Mouse (Mus musculus) midbrain, embryonic 14.5 days (tissue): ENCODE measurements around the gene Dnajb14. TPM values are rescaled to one million over a fixed set of nuclear protein-coding genes. Genes with fewer than 3 reads are reported as not detected.

ENCODE experiments used
- ATAC-seq: fragments of 200-750 bp; cut with Nextera tagmentation; 2 replicates; pipeline ENCODE4 v1.8.0; 2017; ENCODE audit warnings: moderate number of reproducible peaks, moderate library complexity; ENCODE audit not compliant: low FRiP score, low TSS enrichment
- DNase-seq: peaks from one replicate; pipeline ENCODE4 v3.0.0-alpha.2; 2015
- H3K27ac ChIP-seq: fragments of 300-500 bp; sonication (generic); replicated peaks from 2 replicates; pipeline ENCODE4 v1.5.1; 2014; ENCODE audit warnings: mild to moderate bottlenecking, low read depth, low read length, moderate library complexity
- H3K27me3 ChIP-seq: fragments of 300-500 bp; sonication (generic); 2 replicates; pipeline ENCODE4 v1.6.1; 2014; ENCODE audit warnings: low read length, control low read depth, mixed read lengths; ENCODE audit not compliant: control insufficient read depth, insufficient read depth
- H3K36me3 ChIP-seq: fragments of 300-500 bp; sonication (generic); 2 replicates; pipeline ENCODE4 v1.6.1; 2014; ENCODE audit warnings: low read length, control low read depth; ENCODE audit not compliant: control insufficient read depth, insufficient read depth
- H3K4me1 ChIP-seq: fragments of 300-500 bp; sonication (generic); 2 replicates; pipeline ENCODE4 v1.6.1; 2014; ENCODE audit warnings: mild to moderate bottlenecking, antibody characterized with exemption, low read length, control low read depth; ENCODE audit not compliant: control insufficient read depth, insufficient read depth
- H3K4me2 ChIP-seq: fragments of 300-500 bp; sonication (generic); 2 replicates; pipeline ENCODE4 v1.6.1; 2014; ENCODE audit warnings: mild to moderate bottlenecking, low read length, moderate library complexity
- H3K4me3 ChIP-seq: fragments of 300-500 bp; sonication (generic); replicated peaks from 2 replicates; pipeline ENCODE4 v1.5.1; 2014; ENCODE audit warnings: low read depth, low read length
- H3K9ac ChIP-seq: fragments of 300-500 bp; sonication (generic); replicated peaks from 2 replicates; pipeline ENCODE4 v1.6.1; 2014; ENCODE audit warnings: mild to moderate bottlenecking, low read length, moderate library complexity
- H3K9me3 ChIP-seq: fragments of 300-500 bp; sonication (generic); 2 replicates; pipeline ENCODE4 v1.6.1; 2016; ENCODE audit warnings: low read length, control low read depth, mixed read lengths; ENCODE audit not compliant: control insufficient read depth
- WGBS: fragments of 180-500 bp; shearing (Covaris S2); extraction: QIAGEN DNeasy Blood & Tissue Kit; methylation state at CpG from one replicate; pipeline ENCODE4 v1.1.7; 2014; 5-methylcytosine and 5-hydroxymethylcytosine counted together
- polyA plus RNA-seq: library from polyadenylated mRNA; unstranded; fragments of >200 nt; fragmentation: Nextera tagmentation; extraction: Ambion mirVana; gene quantifications from 2 replicates; pipeline ENCODE4 v1.2.1, GENCODE M21; 2014

Dnajb14 gene
- polyA plus RNA-seq, 1 experiment from 2014 or later, result 15.8 TPM

- no peaks in the 10 kb centered on the region for H3K4me1 ChIP-seq
- H3K4me2 ChIP-seq, result no peak overlapping the region
- H3K9ac ChIP-seq, result no peak overlapping the region
- ATAC-seq, result no peak
- H3K27me3 ChIP-seq, result no peaks in the 10 kb centered on the region
- WGBS, result 83% methylated on average over 7 of the region's 7 CpGs
- no peak overlapping the region for H3K27ac ChIP-seq
- no peak for DNase-seq
- H3K9me3 ChIP-seq, result no peaks in the 10 kb centered on the region
- H3K4me3 ChIP-seq, result no peak overlapping the region
- no peaks in the 10 kb centered on the region for H3K36me3 ChIP-seq
These were observed 11.4 kb upstream of the Dnajb14 start for GRCm38 (mm10) chr3:137856061-137856460.

DNA sequence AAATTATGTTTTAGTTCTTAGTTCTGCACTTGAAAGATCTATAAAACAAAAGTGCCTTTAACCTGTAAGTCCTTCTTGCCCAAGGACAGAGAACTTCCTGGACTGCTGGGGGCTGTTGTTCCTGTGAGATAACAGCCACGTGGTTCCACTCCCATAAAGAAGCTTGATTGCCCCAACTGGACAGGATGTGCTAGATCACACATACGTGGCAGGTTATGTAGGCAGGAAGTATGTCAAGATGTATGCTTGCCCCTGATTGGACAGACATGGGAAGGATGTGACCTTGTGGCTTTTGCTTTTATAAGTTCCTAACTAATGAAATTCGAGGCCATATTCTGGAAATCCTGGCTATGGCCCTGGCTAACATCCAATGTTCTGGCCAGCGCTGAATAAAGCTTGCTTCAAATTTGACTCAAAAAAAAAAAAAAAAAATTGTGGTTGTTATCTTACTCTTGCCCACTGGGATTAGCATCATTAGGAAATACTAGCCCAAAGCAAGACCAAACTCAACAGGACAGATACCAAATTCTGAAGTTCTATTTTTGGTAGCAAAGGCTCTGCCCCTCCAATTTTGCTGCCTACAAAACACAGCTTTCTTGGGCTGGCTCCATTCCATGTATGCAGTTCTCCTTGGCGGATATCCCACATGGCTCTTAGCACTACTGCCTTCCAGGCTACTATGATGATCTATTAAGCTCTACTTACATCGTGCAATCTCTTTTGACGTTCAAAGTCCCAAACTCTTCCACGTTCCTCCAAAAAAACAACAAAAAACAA is 6.9 kb upstream of the Dnajb14 start:
- Histone ChIP-seq H3K9ac (no peak overlapping the region), H3K27ac (no peak overlapping the region), H3K27me3 (no peaks in the 10 kb centered on the region), H3K4me2 (no peak overlapping the region), H3K4me3 (no peak overlapping the region), H3K9me3 (no peaks in the 10 kb centered on the region), H3K36me3 (no peaks in the 10 kb centered on the region), H3K4me1 (no peaks in the 10 kb centered on the region)
- 85% methylated on average over 8 of the region's 8 CpGs for whole genome bisulfite sequencing
- no peak for ATAC-seq
- DNase-seq, result no peak

GRCm38 (mm10) chr3:137861436-137861835 is 6.0 kb upstream of the Dnajb14 start:
- Histone ChIP-seq H3K4me1 (no peaks in the 10 kb centered on the region), H3K27me3 (no peaks in the 10 kb centered on the region), H3K9me3 (no peaks in the 10 kb centered on the region), H3K4me2 (no peak overlapping the region), H3K4me3 (no peak overlapping the region), H3K27ac (no peak overlapping the region), H3K9ac (no peak overlapping the region), H3K36me3 (0 out of 2 replicates have a peak, but pooled peaks cover 3% of the 10 kb centered on the region)
- ATAC-seq, result no peak
- WGBS, result 75% methylated on average over 4 of the region's 4 CpGs
- DNase-seq, result no peak

- no peak overlapping the region for H3K4me3 ChIP-seq
- DNase-seq, result no peak
- 94% methylated on average over 3 of the region's 3 CpGs for WGBS
- no peak for ATAC-seq
- H3K9ac ChIP-seq, result no peak overlapping the region
- no peak overlapping the region for H3K4me2 ChIP-seq
- no peaks in the 10 kb centered on the region for H3K27me3 ChIP-seq
- H3K27ac ChIP-seq, result no peak overlapping the region
- H3K36me3 ChIP-seq, result peaks cover 8% of the 10 kb centered on the region; the same call in 1 of the 2 replicates
- H3K9me3 ChIP-seq, result no peaks in the 10 kb centered on the region
- H3K4me1 ChIP-seq, result no peaks in the 10 kb centered on the region
These were observed 4.9 kb upstream of the Dnajb14 start for GRCm38 (mm10) chr3:137862600-137862999.

- ATAC-seq (no peak), DNase-seq (no peak)
- Histone ChIP-seq H3K27me3 (no peaks in the 10 kb centered on the region), H3K36me3 (peaks cover 8% of the 10 kb centered on the region; the same call in 1 of the 2 replicates), H3K4me2 (peak overlapping the region; percentile 67), H3K4me3 (peak overlapping the region; percentile 78), H3K4me1 (no peaks in the 10 kb centered on the region), H3K9me3 (no peaks in the 10 kb centered on the region), H3K27ac (peak overlapping the region; percentile 90), H3K9ac (peak overlapping the region; percentile 65)
- WGBS, result 38% methylated on average over 22 of the region's 22 CpGs
These were observed 3.9 kb upstream of the Dnajb14 start for GRCm38 (mm10) chr3:137863330-137864123.

DNA sequence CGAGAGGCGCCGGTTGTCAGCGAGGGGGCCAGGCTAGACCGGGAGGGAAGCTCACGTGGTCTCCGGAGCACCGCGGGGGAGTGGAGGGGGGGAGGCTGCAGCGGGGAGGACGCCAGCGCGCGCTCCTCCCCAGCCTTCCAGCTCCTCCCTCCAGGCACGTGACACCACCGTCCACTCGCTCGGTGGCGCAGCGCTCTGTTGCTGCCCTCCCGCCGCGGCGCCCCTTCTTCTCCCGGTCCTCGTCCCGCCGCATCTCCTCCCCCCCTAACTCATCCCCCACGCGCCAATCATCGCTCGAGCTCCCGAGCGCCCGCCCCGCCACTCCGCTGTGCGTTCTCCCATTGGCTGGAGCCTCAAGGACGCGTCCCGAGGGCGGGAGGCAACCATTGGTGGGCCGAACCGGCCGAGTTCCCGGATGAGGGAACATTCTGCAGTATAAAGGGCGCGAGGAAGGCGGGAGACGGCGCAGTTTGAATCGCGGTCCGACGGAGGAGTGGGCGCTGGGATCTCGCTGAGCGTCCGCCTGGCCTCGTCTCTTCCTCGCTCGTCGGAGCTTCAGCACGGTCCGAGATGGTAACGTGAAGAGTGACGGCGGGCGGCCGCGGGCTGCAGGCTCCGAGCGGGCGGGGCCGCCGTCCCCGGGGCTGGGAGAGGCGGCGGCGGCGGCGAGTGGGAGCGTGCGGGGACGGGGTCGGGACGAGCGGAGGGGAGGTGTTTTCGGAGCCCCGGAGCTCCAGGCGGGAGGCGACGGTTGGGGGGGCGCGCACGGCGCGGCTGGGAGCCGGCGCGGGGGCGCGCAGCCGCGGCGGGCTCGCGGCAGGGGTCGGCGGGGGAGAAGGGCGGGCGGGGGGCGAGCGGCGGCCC is 3.1 kb upstream of the Dnajb14 start, which contains the start of gene H2afz:
Gene H2afz (plus strand): TSS at position 364 of the 864 bp plus-strand sequence.
- H3K4me3 ChIP-seq, result peak within 1 kb of the TSS; percentile 78
- H3K9me3 ChIP-seq, result no peaks in the 10 kb centered on the region
- H3K4me2 ChIP-seq, result peak within 1 kb of the TSS; percentile 67
- no peaks in the 10 kb centered on the region for H3K27me3 ChIP-seq
- WGBS, result 1% methylated on average over 99 of the region's 115 CpGs
- peak within 1 kb of the TSS; percentile 97 for H3K27ac ChIP-seq
- H3K9ac ChIP-seq, result peak within 1 kb of the TSS; percentile 81
- peaks cover 5% of the 10 kb centered on the region; the same call in 1 of the 2 replicates for H3K4me1 ChIP-seq
- ATAC-seq (peak; percentile 94), DNase-seq (peak; percentile 100)
- peaks cover 8% of the 10 kb centered on the region; the same call in 1 of the 2 replicates for H3K36me3 ChIP-seq

GRCm38 (mm10) chr3:137864988-137865982 is 2.2 kb upstream of the Dnajb14 start:
- H3K4me1 ChIP-seq, result peaks cover 7% of the 10 kb centered on the region; the same call in 1 of the 2 replicates
- under 1% methylated on average over 70 of the region's 74 CpGs for WGBS
- ATAC-seq, result peak; percentile 43

More at GRCm38 (mm10) chr3:137864988-137865982, 2.2 kb upstream of the Dnajb14 start:
- H3K27ac ChIP-seq, result peak overlapping the region; percentile 97
- H3K4me3 ChIP-seq, result peak overlapping the region; percentile 78
- H3K9me3 ChIP-seq, result no peaks in the 10 kb centered on the region
- H3K36me3 ChIP-seq, result peaks cover 8% of the 10 kb centered on the region; the same call in 1 of the 2 replicates
- H3K4me2 ChIP-seq, result peak overlapping the region; percentile 54
- no peaks in the 10 kb centered on the region for H3K27me3 ChIP-seq
- peak overlapping the region; percentile 81 for H3K9ac ChIP-seq
- peak; percentile 97 for DNase-seq
